Mouse (Mus musculus) E14TG2a.4 (cell line): ENCODE measurements at regions not wholly inside any gene's neighbourhood (a gene's known extent, or its start where the extent isn't known, plus 50 kb on each side); places are given as distances from the start of the nearest gene placed in this dataset.

ENCODE experiments used
- H3K27me3 ChIP-seq: 2 replicates; pipeline ENCODE4 v1.6.1; 2014; ENCODE audit warnings: low read length, control low read depth; ENCODE audit not compliant: insufficient read depth
- H3K36me3 ChIP-seq: 2 replicates; pipeline ENCODE4 v1.6.1; 2014; ENCODE audit warnings: low read length, control low read depth; ENCODE audit not compliant: insufficient read depth
- H3K4me1 ChIP-seq: replicated peaks from 2 replicates; pipeline ENCODE4 v1.6.1; 2014; ENCODE audit warnings: low read depth, low read length, control low read depth
- H3K4me3 ChIP-seq: replicated peaks from 2 replicates; pipeline ENCODE4 v1.5.1; 2014; ENCODE audit warnings: mild to moderate bottlenecking, low read length
- H3K9me3 ChIP-seq: 2 replicates; pipeline ENCODE4 v1.6.1; 2014; ENCODE audit warnings: low read length, control low read depth
- CTCF ChIP-seq: conservative IDR thresholded peaks from 2 replicates; pipeline ENCODE4 v1.5.1; 2014; ENCODE audit warnings: low read length
- NANOG ChIP-seq: IDR thresholded peaks from 2 replicates; pipeline ENCODE4 v1.6.1; 2014; ENCODE audit warnings: borderline replicate concordance, low read length, mixed read lengths
- POU5F1 ChIP-seq: IDR thresholded peaks from 2 replicates; pipeline ENCODE4 v1.6.1; 2014; ENCODE audit warnings: low read length, borderline replicate concordance

DNA sequence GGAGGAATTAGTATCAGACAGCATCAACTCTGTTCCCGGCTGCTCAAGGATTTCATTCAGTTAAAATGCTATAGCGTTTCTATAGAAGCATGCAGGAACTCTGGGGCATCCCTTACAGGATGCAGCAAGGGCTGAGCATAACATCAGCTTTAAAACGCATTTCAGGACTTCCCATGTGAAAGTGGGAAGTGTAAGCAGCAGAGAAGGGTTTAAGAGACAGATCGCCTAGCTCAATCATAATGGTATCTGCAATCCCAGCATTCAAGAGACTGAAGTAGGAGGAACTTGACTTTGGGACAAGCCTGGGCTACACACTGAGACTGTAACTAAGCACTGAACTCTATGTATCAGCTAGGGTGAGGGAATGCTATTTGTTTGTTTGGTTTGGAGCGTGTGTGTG is 96.2 kb upstream of the Arhgap32 start:
- H3K36me3 ChIP-seq, result no peaks in the 10 kb centered on the region
- no peaks in the 10 kb centered on the region for H3K9me3 ChIP-seq
- peaks cover 15% of the 10 kb centered on the region for H3K4me1 ChIP-seq
- H3K4me3 ChIP-seq, result no peak overlapping the region
- H3K27me3 ChIP-seq, result peaks cover 5% of the 10 kb centered on the region
- TF ChIP-seq POU5F1, result no peak
- TF ChIP-seq NANOG, result no peak
- no peak for TF ChIP-seq CTCF

DNA sequence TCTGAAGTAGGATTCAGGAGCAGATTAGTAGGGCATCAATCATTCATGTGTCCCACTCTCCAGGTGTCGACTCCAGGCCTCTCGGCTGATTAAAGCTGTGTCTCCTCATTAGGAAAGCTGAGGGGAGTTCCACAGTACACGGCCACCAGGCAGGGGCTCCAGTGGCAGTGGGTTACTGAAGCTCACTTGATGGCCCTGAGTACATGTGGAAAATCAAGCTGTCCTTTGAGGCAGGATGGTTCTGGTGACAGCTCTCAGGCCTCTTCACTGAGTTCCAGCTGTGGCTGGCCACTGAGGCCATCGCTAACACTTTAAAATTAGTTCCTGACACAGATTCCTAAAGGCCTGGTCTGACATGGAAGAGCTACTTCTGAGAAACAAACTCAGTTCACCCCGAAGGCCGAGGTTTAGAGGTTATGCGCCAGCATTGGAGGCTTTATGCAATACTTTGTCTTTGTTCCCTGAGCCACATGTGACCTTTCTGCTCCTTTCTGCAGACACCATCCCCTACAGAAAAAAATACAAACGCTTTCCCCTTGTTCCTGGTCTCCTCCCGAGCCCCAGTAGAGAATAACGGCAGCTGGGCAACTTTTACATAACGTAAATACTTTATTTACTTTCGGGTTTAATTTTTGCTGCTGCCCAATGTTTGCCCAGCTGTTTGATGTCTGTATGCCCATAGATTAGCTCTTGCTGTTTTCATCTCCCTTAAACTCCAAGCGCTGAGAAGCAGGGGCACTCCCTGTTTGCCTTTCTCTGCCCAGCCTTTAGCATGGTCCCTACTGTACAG is 94.8 kb upstream of the Arhgap32 start:
- Histone ChIP-seq H3K4me1 (peaks cover 15% of the 10 kb centered on the region), H3K9me3 (no peaks in the 10 kb centered on the region), H3K36me3 (no peaks in the 10 kb centered on the region), H3K4me3 (no peak overlapping the region), H3K27me3 (peaks cover 5% of the 10 kb centered on the region)
- no peak for TF ChIP-seq NANOG
- no peak for TF ChIP-seq CTCF
- no peak for TF ChIP-seq POU5F1

DNA sequence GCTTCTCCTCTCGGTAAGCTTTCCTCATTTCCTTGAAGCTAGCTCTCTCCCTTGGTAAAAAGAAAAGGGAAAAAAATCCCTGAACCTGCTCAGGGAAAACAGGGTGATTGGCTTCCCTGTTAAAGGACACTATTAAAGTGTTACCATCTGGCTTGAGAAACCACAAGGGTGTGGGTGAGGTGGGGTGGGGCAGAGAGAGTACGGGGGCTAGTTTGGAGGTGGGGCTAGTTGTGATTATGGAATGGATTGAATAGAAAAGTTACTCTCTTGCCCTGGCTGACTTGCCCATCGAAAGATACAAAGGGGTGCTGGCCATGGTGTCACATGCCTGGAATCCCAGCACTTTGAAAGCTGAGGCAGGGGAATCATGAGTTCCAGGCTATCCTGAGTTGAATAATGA is 94.2 kb upstream of the Arhgap32 start:
- no peaks in the 10 kb centered on the region for H3K9me3 ChIP-seq
- no peak for TF ChIP-seq POU5F1
- no peak for TF ChIP-seq CTCF
- no peak for TF ChIP-seq NANOG
- peaks cover 15% of the 10 kb centered on the region for H3K4me1 ChIP-seq
- peaks cover 5% of the 10 kb centered on the region for H3K27me3 ChIP-seq
- H3K4me3 ChIP-seq, result no peak overlapping the region
- no peaks in the 10 kb centered on the region for H3K36me3 ChIP-seq

DNA sequence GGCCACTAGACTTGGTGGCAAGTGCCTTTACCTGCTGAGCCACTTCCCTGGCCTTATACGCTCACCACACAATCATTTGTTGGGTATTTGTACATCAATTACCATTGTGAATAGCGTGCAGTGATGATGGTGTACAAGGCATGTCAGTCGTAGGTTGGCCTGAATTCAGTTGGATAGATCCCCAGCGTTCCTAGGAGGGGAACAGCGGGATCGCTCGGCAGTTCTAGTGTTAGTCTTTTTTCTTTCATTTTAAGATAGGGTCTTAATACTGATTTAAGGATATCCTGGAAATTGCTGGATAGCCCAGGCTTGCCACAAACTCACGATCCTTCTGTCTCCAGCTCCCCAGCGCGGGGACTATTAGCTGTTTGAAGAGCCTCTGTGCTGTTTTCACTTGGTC is 92.9 kb upstream of the Arhgap32 start:
- H3K36me3 ChIP-seq, result no peaks in the 10 kb centered on the region
- no peaks in the 10 kb centered on the region for H3K9me3 ChIP-seq
- H3K4me3 ChIP-seq, result no peak overlapping the region
- peaks cover 2% of the 10 kb centered on the region; the same call in 1 of the 2 replicates for H3K27me3 ChIP-seq
- H3K4me1 ChIP-seq, result peaks cover 25% of the 10 kb centered on the region
- TF ChIP-seq NANOG (no peak), POU5F1 (no peak), CTCF (no peak)

DNA sequence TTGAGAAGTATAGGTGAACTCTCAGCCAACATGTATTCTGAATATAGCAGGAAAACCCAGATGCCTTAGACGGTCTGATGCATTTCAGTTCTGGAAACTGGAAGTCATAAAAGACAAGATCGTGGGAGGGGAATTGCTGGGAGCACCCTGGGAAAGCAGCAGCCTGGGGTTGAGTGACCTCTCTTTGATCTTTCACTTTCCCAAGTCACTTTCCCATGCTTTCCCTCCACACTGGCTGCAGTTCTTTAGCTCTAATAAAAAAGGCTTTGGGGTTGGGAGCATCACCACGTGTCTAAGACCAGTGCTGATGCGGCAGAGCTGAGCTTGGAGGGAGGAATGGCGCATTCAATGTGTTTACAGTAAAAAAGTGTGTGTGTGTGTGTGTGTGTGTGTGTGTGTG is 91.2 kb upstream of the Arhgap32 start:
- no peaks in the 10 kb centered on the region for H3K27me3 ChIP-seq
- no peak overlapping the region for H3K4me3 ChIP-seq
- TF ChIP-seq CTCF (no peak), NANOG (no peak), POU5F1 (no peak)
- peaks cover 43% of the 10 kb centered on the region for H3K4me1 ChIP-seq
- no peaks in the 10 kb centered on the region for H3K9me3 ChIP-seq
- no peaks in the 10 kb centered on the region for H3K36me3 ChIP-seq

DNA sequence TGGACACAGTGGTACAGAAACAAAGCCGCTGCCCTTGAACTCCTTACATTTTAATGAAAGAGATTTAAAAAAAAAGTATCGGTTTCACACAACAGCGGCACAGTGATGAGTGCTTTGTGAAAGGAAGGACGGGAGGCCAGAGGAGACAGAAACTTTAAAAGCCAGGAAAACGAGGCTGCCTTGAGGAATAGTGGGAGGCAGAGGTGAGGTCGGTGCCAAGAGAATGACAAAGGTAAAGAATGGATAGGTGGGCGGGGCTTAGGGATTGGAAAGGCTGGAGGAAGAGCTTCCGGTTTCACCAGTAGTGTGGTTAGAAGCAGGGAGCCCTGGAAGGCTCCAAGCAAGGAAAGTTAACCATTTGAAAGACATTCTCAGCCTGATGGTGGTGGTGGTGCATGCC is 88.0 kb upstream of the Arhgap32 start:
- H3K4me3 ChIP-seq, result peak overlapping the region; percentile 43
- no peaks in the 10 kb centered on the region for H3K9me3 ChIP-seq
- no peak for TF ChIP-seq CTCF
- TF ChIP-seq POU5F1, result no peak
- TF ChIP-seq NANOG, result no peak; the same call in 1 of the 2 replicates
- H3K36me3 ChIP-seq, result no peaks in the 10 kb centered on the region
- H3K4me1 ChIP-seq, result peaks cover 49% of the 10 kb centered on the region
- H3K27me3 ChIP-seq, result no peaks in the 10 kb centered on the region

DNA sequence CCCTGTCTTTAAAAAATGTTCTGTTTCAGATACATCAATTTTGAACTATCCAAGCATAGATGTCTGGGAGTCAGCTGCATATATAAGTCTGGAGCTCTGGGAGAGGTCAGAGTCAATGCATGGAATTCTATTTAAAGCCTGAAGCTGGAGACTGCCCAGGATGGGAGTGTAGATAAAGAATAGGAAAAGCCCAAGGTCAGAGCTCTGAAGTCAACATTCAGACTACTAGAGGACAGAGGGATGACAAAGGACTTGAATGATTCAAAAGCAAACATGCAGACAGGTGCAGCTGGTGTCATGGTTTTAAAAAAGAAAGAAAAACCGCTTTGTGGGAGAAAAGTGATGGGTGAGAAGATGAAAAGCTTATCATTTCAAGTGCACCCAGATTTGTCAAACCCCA is 86.9 kb upstream of the Arhgap32 start:
- TF ChIP-seq CTCF, result no peak
- TF ChIP-seq POU5F1, result no peak
- TF ChIP-seq NANOG, result no peak
- Histone ChIP-seq H3K36me3 (no peaks in the 10 kb centered on the region), H3K9me3 (no peaks in the 10 kb centered on the region), H3K4me1 (peaks cover 59% of the 10 kb centered on the region), H3K4me3 (no peak overlapping the region), H3K27me3 (peaks cover 7% of the 10 kb centered on the region)

DNA sequence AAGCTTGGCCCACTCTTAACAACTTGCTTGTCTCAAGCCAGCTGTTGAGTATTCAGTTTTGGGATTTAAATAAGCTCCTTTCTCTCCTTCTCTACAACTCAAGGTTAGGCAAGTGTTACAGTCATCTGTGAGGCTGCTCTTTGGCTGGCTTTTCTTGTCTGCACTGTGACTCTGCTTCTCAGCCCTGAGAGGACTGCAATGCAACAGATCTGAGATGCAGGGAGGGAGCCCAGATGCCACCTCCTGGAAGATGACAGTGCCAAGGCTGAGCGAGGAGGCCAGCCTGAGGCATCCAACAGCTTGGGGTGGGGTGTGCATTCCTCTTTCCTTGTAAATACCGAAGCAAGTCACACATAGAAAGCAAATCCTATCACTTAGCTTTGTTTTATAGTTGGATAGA is 86.2 kb upstream of the Arhgap32 start:
- TF ChIP-seq CTCF, result no peak
- TF ChIP-seq NANOG, result no peak
- TF ChIP-seq POU5F1, result no peak
- Histone ChIP-seq H3K36me3 (no peaks in the 10 kb centered on the region), H3K4me1 (peaks cover 63% of the 10 kb centered on the region), H3K4me3 (no peak overlapping the region), H3K27me3 (peaks cover 8% of the 10 kb centered on the region), H3K9me3 (no peaks in the 10 kb centered on the region)

DNA sequence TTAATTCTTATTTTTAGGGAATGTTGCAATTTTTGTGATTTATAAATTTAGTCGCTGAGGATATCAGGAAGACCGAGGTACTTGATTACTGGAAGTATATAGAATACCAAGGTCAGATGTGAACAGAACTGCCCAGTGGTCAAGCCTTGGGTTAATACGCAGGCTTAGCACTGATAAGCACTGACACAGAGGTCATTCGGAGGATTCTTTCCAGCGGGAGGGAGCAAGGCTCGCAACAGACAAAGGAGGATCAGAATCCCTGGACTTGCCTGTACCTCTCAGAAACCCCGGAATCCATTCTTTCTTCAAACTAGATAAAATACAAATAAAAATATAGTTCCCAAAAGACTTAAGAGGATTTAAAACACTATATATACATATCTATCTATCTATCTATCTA is 85.7 kb upstream of the Arhgap32 start:
- H3K36me3 ChIP-seq, result no peaks in the 10 kb centered on the region
- no peaks in the 10 kb centered on the region for H3K9me3 ChIP-seq
- peaks cover 8% of the 10 kb centered on the region for H3K27me3 ChIP-seq
- no peak for TF ChIP-seq CTCF
- TF ChIP-seq NANOG, result no peak
- TF ChIP-seq POU5F1, result no peak
- H3K4me1 ChIP-seq, result peaks cover 63% of the 10 kb centered on the region
- no peak overlapping the region for H3K4me3 ChIP-seq
